Mouse (Mus musculus): ENCODE data around the gene Ccdc171.

GRCm38 (mm10) chr4:83500154-83501036 lies 24.9 kb upstream of the Ccdc171 start:
- no peak for TF ChIP-seq POLR2A (IDR thresholded peaks at IDR 0.05; ENCODE audit: extremely low read depth, insufficient read depth, low read length)
- TF ChIP-seq CTCF (IDR thresholded peaks at IDR 0.05; ENCODE audit: low read depth, low read length), result no peak

Data from liver, adult 2 months (tissue).